Mouse (Mus musculus) CD4-positive, CD25-positive, alpha-beta regulatory T cell, adult 2 months (primary cell): ENCODE measurements around the gene Gper1.
A peak's percentile ranks its signal among the peaks of the same experiment; 100 is the strongest.

Experiments
- DNase-seq: peaks from one replicate; pipeline ENCODE4 v3.0.0-alpha.2; 2012; ENCODE audit warnings: low read depth, low spot score

Gene Gper1

DNA sequence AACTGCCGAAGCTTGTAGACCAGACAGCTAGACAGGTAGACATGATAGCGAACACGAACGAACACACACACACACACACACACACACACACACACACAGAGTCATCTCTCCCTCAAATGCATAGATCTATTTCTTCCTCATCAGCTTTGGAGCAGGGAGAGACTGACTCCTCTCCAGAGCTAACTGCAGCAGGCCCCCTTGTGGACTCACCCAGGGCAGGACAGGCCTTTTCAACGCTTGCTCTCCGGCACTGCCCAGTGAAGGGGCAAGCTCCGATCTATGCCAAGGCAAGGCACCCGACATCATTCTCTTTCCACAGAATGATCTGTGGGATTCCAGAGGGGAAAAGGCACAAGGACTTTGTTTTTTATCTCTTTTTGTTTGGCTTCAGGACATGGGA, 22.3 kb downstream of the Gper1 start:
- DNase-seq: no peak

- DNase-seq: no peak
Measured at GRCm38 (mm10) chr5:139448025-139448424, 25.1 kb downstream of the Gper1 start.

GRCm38 (mm10) chr5:139449161-139449791, 26.3 kb downstream of the Gper1 start:
- DNase-seq: no peak

GRCm38 (mm10) chr5:139449926-139450325, 27.0 kb downstream of the Gper1 start:
- no peak for DNase-seq

- DNase-seq: no peak
Measured at GRCm38 (mm10) chr5:139453031-139453430, 30.1 kb downstream of the Gper1 start.

- DNase-seq: no peak
Measured at GRCm38 (mm10) chr5:139455166-139455565, 32.2 kb downstream of the Gper1 start.

GRCm38 (mm10) chr5:139457241-139457640, 34.3 kb downstream of the Gper1 start:
- DNase-seq: no peak

DNA sequence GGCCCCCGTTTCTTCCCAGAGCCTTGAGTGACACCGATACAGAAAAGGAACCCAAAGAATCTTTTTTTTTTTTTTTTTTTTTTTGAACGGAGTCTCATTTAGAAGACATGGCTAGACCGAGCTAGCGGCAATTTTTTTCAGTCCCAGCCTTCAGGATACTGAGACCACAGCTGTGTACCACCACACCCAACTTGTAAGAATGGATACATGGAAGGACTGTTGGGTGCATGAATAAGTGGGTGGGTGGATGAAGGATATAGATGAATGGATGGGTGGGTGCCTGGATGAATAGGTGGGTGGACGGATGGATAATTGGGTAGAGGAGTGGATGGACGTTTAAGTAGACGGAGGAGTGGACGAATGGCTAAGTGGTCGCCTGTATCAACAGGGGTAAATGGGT, 37.0 kb downstream of the Gper1 start:
- no peak for DNase-seq

GRCm38 (mm10) chr5:139460384-139461067, 37.6 kb downstream of the Gper1 start, which contains the start of gene 3110082I17Rik:
Gene 3110082I17Rik (minus strand): TSS chr5:139460527.
- DNase-seq: peak; percentile 98

DNA sequence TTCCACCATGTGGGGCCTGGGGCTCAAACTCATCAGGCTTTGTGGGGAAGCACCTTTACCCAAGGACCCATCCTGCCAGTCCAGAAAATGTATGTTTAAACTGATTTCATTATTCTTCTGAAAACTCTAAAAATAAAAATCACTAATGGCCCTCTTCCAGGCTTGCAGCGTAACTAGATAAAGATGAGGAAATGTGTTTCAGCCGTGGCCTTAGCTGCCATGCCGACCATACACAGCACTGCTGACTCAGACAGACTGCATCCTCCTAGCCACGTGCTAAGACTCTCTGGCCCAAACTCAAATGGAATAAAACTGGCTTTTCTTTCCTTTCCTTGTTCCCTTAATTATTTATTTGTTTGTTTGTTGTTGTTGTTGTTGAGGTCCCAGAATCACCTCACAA, 41.9 kb downstream of the Gper1 start:
- no peak for DNase-seq

DNA sequence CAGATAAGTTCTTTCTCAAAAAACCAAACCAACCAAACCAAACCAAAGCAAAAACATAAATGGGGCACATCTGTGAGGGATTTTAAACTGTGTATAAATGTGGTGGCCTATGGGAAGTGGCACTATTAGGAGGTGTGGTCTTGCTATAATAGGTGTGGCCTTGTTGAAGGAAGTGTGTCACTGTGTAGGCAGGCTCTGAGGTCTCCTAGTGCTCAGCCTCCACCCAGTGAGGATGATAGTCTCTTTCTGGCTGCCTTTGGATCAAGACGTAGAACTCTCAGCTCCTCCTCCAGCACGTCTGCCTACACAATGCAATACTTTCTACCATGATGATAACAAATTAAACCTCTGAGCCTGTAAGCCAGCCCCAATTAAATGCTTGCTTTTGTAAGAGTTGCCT, 43.4 kb downstream of the Gper1 start:
- no peak for DNase-seq

DNA sequence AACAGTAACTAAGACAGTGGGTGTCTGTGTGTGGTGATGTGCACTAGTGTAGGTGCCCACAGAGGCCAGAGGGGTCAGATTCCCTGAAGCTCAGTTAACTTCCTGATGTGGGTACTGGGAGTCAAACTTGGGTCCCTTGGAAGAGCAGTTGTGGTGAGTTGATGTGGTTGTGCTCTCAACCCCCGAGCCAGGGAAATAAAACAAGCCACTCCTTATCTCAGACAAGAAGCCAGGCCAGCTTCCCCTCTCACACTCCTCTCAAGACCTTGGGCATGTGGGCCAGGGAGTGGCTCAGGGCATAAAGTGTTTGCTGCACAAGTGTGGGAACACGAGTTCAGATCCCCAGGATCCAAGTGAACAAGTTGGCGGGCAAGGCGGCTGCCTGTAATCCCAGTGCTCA, 43.9 kb downstream of the Gper1 start:
- DNase-seq: no peak

- DNase-seq: no peak
Measured at GRCm38 (mm10) chr5:139467998-139468397, 45.0 kb downstream of the Gper1 start.

DNA sequence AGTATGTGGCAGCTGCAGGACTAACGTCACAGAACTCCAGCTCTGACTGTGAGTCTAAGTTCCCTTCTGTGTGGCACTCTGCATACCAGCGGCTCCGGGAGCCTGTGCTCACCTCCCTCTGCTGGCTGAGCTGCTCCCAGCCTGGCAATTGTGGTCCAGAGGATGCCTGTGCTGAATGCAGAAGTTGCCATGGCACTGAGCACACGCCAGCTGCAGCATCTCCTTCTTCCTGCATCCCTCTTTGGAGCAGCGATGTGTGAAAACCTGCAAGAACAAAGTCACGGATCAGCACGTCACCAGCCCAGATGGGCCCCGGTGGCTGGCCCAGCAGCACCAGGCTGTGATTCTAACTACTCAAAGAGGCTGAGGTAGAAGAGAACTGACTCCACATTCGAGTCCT, 51.8 kb downstream of the Gper1 start:
- DNase-seq: no peak
